Mouse (Mus musculus) midbrain, embryonic 14.5 days (tissue): ENCODE data around the gene Olfr339. TPM values are rescaled to one million over a fixed set of nuclear protein-coding genes. Genes with fewer than 3 reads are reported as not detected.
"Not testable (repeated sequence)": the region's sequence is repeated elsewhere in the genome, so short reads cannot be mapped to it uniquely, and the experiment has no call there.

Experiments used
- ATAC-seq: fragments of 200-750 bp; cut with Nextera tagmentation; 2 replicates; pipeline ENCODE4 v1.8.0; 2017; ENCODE audit warnings: moderate number of reproducible peaks, moderate library complexity; ENCODE audit not compliant: low FRiP score, low TSS enrichment
- DNase-seq: peaks from one replicate; pipeline ENCODE4 v3.0.0-alpha.2; 2015
- H3K27ac ChIP-seq: fragments of 300-500 bp; sonication (generic); replicated peaks from 2 replicates; pipeline ENCODE4 v1.5.1; 2014; ENCODE audit warnings: mild to moderate bottlenecking, low read depth, low read length, moderate library complexity
- H3K27me3 ChIP-seq: fragments of 300-500 bp; sonication (generic); 2 replicates; pipeline ENCODE4 v1.6.1; 2014; ENCODE audit warnings: low read length, control low read depth, mixed read lengths; ENCODE audit not compliant: control insufficient read depth, insufficient read depth
- H3K36me3 ChIP-seq: fragments of 300-500 bp; sonication (generic); 2 replicates; pipeline ENCODE4 v1.6.1; 2014; ENCODE audit warnings: low read length, control low read depth; ENCODE audit not compliant: control insufficient read depth, insufficient read depth
- H3K4me1 ChIP-seq: fragments of 300-500 bp; sonication (generic); 2 replicates; pipeline ENCODE4 v1.6.1; 2014; ENCODE audit warnings: mild to moderate bottlenecking, antibody characterized with exemption, low read length, control low read depth; ENCODE audit not compliant: control insufficient read depth, insufficient read depth
- H3K4me2 ChIP-seq: fragments of 300-500 bp; sonication (generic); 2 replicates; pipeline ENCODE4 v1.6.1; 2014; ENCODE audit warnings: mild to moderate bottlenecking, low read length, moderate library complexity
- H3K4me3 ChIP-seq: fragments of 300-500 bp; sonication (generic); replicated peaks from 2 replicates; pipeline ENCODE4 v1.5.1; 2014; ENCODE audit warnings: low read depth, low read length
- H3K9ac ChIP-seq: fragments of 300-500 bp; sonication (generic); replicated peaks from 2 replicates; pipeline ENCODE4 v1.6.1; 2014; ENCODE audit warnings: mild to moderate bottlenecking, low read length, moderate library complexity
- H3K9me3 ChIP-seq: fragments of 300-500 bp; sonication (generic); 2 replicates; pipeline ENCODE4 v1.6.1; 2016; ENCODE audit warnings: low read length, control low read depth, mixed read lengths; ENCODE audit not compliant: control insufficient read depth
- WGBS: fragments of 180-500 bp; shearing (Covaris S2); extraction: QIAGEN DNeasy Blood & Tissue Kit; methylation state at CpG from one replicate; pipeline ENCODE4 v1.1.7; 2014; 5-methylcytosine and 5-hydroxymethylcytosine counted together
- polyA plus RNA-seq: library from polyadenylated mRNA; unstranded; fragments of >200 nt; fragmentation: Nextera tagmentation; extraction: Ambion mirVana; gene quantifications from 2 replicates; pipeline ENCODE4 v1.2.1, GENCODE M21; 2014

The Olfr339 gene
- not detected in 2 replicates for polyA plus RNA-seq

DNA sequence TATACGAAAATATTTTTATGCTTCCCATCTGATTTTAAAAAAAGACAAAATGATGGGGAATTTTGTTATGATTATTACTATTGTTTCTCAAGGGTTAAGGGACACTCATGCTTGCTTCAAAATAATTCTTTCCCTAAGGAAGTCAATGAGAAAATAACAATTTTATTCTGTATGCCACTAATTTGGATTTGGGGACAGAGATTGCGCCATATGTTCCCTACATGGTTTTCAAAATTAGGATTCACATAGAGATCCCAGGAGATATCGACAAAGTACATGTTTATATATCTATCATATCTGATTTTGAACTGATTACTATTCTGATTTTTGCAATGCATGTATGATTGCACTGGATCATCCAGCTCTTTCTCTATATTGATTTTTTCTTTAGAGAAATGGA lies at the start of gene Olfr339:
Gene Olfr339 (plus strand): TSS at position 301 of the 400 bp plus-strand sequence.
- DNase-seq (no peak), ATAC-seq (no peak)
- H3K27me3 ChIP-seq = no peaks in the 10 kb centered on the region
- WGBS = 89% methylated on average over 3 of the region's 3 CpGs
- H3K4me3 ChIP-seq = no peak within 1 kb of the TSS
- peaks cover 6% of the 10 kb centered on the region; the same call in 1 of the 2 replicates for H3K9me3 ChIP-seq
- H3K4me2 ChIP-seq = no peak within 1 kb of the TSS
- H3K9ac ChIP-seq = no peak within 1 kb of the TSS
- H3K36me3 ChIP-seq = no peaks in the 10 kb centered on the region
- no peaks in the 10 kb centered on the region for H3K4me1 ChIP-seq
- no peak within 1 kb of the TSS for H3K27ac ChIP-seq

GRCm38 (mm10) chr2:36373219-36373618 lies 45.5 kb upstream of the Olfr339 start, which contains the start of gene Olfr338:
Gene Olfr338, plus strand, starts transcription at chr2:36373519.
- Histone ChIP-seq H3K36me3 (no peaks in the 10 kb centered on the region), H3K27ac (no peak within 1 kb of the TSS), H3K9me3 (0 out of 2 replicates have a peak, but pooled peaks cover 4% of the 10 kb centered on the region), H3K4me2 (no peak within 1 kb of the TSS), H3K27me3 (no peaks in the 10 kb centered on the region), H3K4me1 (no peaks in the 10 kb centered on the region), H3K9ac (no peak within 1 kb of the TSS), H3K4me3 (no peak within 1 kb of the TSS)
- ATAC-seq (no peak), DNase-seq (no peak)

DNA sequence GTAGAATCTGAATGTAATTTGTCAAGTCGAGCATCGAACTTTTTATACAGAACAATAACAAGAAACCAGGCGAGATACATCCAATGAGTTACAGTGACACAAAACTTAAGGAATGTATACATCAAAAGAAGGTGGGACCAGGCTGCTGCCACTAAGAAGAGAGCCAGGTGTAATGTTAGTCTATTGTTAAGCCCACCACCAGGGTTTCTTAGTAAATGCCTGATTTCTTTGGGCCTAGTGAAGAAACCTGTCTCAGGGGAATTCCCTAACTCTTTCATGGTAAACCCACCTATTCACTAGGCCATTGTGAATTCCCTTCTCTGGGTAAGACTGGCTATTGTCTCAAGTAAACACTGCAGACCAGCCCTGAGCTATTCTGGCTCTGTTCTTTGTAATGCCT lies 3.6 kb upstream of the Olfr339 start:
- not testable (repeated sequence) for H3K4me2 ChIP-seq, H3K4me1 ChIP-seq, ATAC-seq, H3K9ac ChIP-seq, H3K9me3 ChIP-seq, H3K27ac ChIP-seq, H3K27me3 ChIP-seq, DNase-seq, H3K4me3 ChIP-seq, H3K36me3 ChIP-seq
- 86% methylated on average over 3 of the region's 3 CpGs for WGBS

- H3K36me3 ChIP-seq, H3K27ac ChIP-seq, ATAC-seq, DNase-seq, H3K27me3 ChIP-seq, H3K4me3 ChIP-seq, H3K4me2 ChIP-seq, H3K4me1 ChIP-seq, H3K9me3 ChIP-seq, H3K9ac ChIP-seq: not testable (repeated sequence)
- 87% methylated on average over 7 of the region's 7 CpGs for WGBS
These were observed 3.2 kb upstream of the Olfr339 start for GRCm38 (mm10) chr2:36415591-36415990.

GRCm38 (mm10) chr2:36452287-36452686 lies 33.5 kb downstream of the Olfr339 start, which contains the start of gene Olfr340:
Gene Olfr340, plus strand, starts transcription at chr2:36452587.
- H3K9ac ChIP-seq = no peak within 1 kb of the TSS
- DNase-seq (no peak), ATAC-seq (no peak)
- H3K27me3 ChIP-seq = no peaks in the 10 kb centered on the region
- H3K4me1 ChIP-seq = no peaks in the 10 kb centered on the region
- peaks cover 5% of the 10 kb centered on the region; the same call in 1 of the 2 replicates for H3K9me3 ChIP-seq
- no peak within 1 kb of the TSS for H3K4me2 ChIP-seq
- no peak within 1 kb of the TSS for H3K27ac ChIP-seq
- H3K4me3 ChIP-seq = no peak within 1 kb of the TSS
- 79% methylated on average over 1 of the region's 1 CpGs for WGBS
- no peaks in the 10 kb centered on the region for H3K36me3 ChIP-seq

- no peak for DNase-seq
- no peak for ATAC-seq
These were observed 54.9 kb downstream of the Olfr339 start for GRCm38 (mm10) chr2:36473634-36474033.

More at GRCm38 (mm10) chr2:36473634-36474033, 54.9 kb downstream of the Olfr339 start:
- Histone ChIP-seq H3K9me3 (peaks cover 16% of the 10 kb centered on the region), H3K36me3 (no peaks in the 10 kb centered on the region), H3K9ac (no peak overlapping the region), H3K27me3 (no peaks in the 10 kb centered on the region), H3K4me1 (no peaks in the 10 kb centered on the region), H3K27ac (no peak overlapping the region), H3K4me2 (no peak overlapping the region), H3K4me3 (no peak overlapping the region)

Other genes with a start within 250 kb of the Olfr339 start
- 2.2 and 4.3 TPM in 2 replicates for gene Ptgs1, start 188.5 kb upstream of the Olfr339 start, polyA plus RNA-seq
- gene Olfr338, start 45.4 kb upstream of the Olfr339 start, polyA plus RNA-seq = not detected in 2 replicates
- gene Olfr340, start 33.6 kb downstream of the Olfr339 start, polyA plus RNA-seq = not detected in 2 replicates
- not detected in 2 replicates for gene Olfr341, start 63.5 kb downstream of the Olfr339 start, polyA plus RNA-seq
- gene Olfr342, start 106.1 kb downstream of the Olfr339 start, polyA plus RNA-seq = not detected in 2 replicates
- gene Olfr344, start 147.7 kb downstream of the Olfr339 start, polyA plus RNA-seq = not detected in 2 replicates
- not detected in 2 replicates for gene Olfr345, start 221.1 kb downstream of the Olfr339 start, polyA plus RNA-seq